Mouse (Mus musculus) liver, embryonic 14 days (tissue): ENCODE results near the gene Btbd35f19. TPM values are rescaled to one million over a fixed set of nuclear protein-coding genes. Genes with fewer than 3 reads are reported as not detected.

Source experiments
- polyA plus RNA-seq: library from polyadenylated mRNA; depleted of rRNA; stranded (reverse); fragments of >200 nt; gene quantifications from 2 replicates; pipeline ENCODE4 v1.2.3, GENCODE M21; 2012; rRNA removed

Gene Btbd35f19
- not detected in 2 replicates for polyA plus RNA-seq

GRCm38 (mm10) chrX:31383818-31384217, at the start of gene Btbd35f19:
TSS of gene Btbd35f19 (minus strand) at chrX:31383918.

GRCm38 (mm10) chrX:31336154-31336553, 47.6 kb downstream of the Btbd35f19 start, which contains the start of gene Btbd35f26:
TSS of gene Btbd35f26 (plus strand) at chrX:31336454.

Other genes with a start within 250 kb of the Btbd35f19 start
- not detected in 2 replicates for gene Spin2f, start 130.0 kb downstream of the Btbd35f19 start, polyA plus RNA-seq
- gene Btbd35f26, start 47.5 kb downstream of the Btbd35f19 start, polyA plus RNA-seq = not detected in 2 replicates
- gene Gm21883, start 190.4 kb upstream of the Btbd35f19 start, polyA plus RNA-seq = not detected in 2 replicates
- gene Spin2e, start 235.0 kb upstream of the Btbd35f19 start, polyA plus RNA-seq = not detected in 2 replicates